Mouse (Mus musculus): ENCODE data around the gene Glipr2.

- TF ChIP-seq CTCF (IDR thresholded peaks at IDR 0.05; ENCODE audit: low read depth, low read length) (no peak), EP300 (IDR thresholded peaks at IDR 0.05; ENCODE audit: insufficient read depth, low read depth, low read length) (no peak)
These were observed 16.4 kb downstream of the Glipr2 start for GRCm38 (mm10) chr4:43973526-43973981.
